Mouse (Mus musculus) megakaryocyte, embryonic 14.5 days (primary cell): ENCODE measurements around the gene Hsd17b11.

Experiments used
- FLI1 ChIP-seq: IDR thresholded peaks from 2 replicates; pipeline ENCODE4 v1.6.1; 2012; ENCODE audit warnings: low read length, inconsistent platforms, mixed read lengths
- GATA1 ChIP-seq: IDR thresholded peaks from 3 replicates; pipeline ENCODE4 v1.6.1; 2012; ENCODE audit warnings: mixed read lengths, low read length, inconsistent platforms, borderline replicate concordance

GRCm38 (mm10) chr5:103953135-103954083 lies 68.3 kb downstream of the Hsd17b11 start:
- TF ChIP-seq GATA1 (no peak), FLI1 (no peak)
